Mouse (Mus musculus) layer of hippocampus, adult 18-20 months (tissue): ENCODE measurements around the gene P4ha1. TPM values are rescaled to one million over a fixed set of nuclear protein-coding genes. Genes with fewer than 3 reads are reported as not detected.
"Not testable (repeated sequence)": the region's sequence is repeated elsewhere in the genome, so short reads cannot be mapped to it uniquely, and the experiment has no call there.

ENCODE experiments used
- DNase-seq, 2 experiments: peaks; one replicate each; pipeline ENCODE4 v3.0.0; 2022; ENCODE audit warnings: low spot score in 2 of 2
- long read RNA-seq: library from polyadenylated mRNA; stranded (forward); transcript quantifications from one replicate; pipeline ENCODE4 v2.0.0, GENCODE M21; 2021
- total RNA-seq, 2 experiments: library from RNA; stranded (reverse); gene quantifications; 2 replicates each; pipeline ENCODE4 v1.2.3; 2021

P4ha1 gene
- total RNA-seq, result 10 to 100 TPM; 58.3 to 63.9 TPM
- long read RNA-seq, full-length matches to known transcripts, result 69 of 78 reads
- long read RNA-seq, partial matches to known transcripts, result 4 of 78 reads
- long read RNA-seq, other reads (novel, unspliced or antisense), result 5 of 78 reads

- peak; percentile 99 to 100 for DNase-seq
These were observed at the start of gene P4ha1 for GRCm38 (mm10) chr10:59323100-59323487. P4ha1 (plus strand) TSS chr10:59323296.

- DNase-seq, result no peak
These were observed 47.4 kb upstream of the P4ha1 start for GRCm38 (mm10) chr10:59275745-59276144.

GRCm38 (mm10) chr10:59277116-59277515 is 46.0 kb upstream of the P4ha1 start:
- DNase-seq, result no peak

GRCm38 (mm10) chr10:59277729-59278475 is 45.2 kb upstream of the P4ha1 start:
- DNase-seq, result no peak

- no peak for DNase-seq
These were observed 39.9 kb upstream of the P4ha1 start for GRCm38 (mm10) chr10:59283164-59283563.

GRCm38 (mm10) chr10:59283749-59284148 is 39.3 kb upstream of the P4ha1 start:
- DNase-seq, result no peak

GRCm38 (mm10) chr10:59285530-59285929 is 37.6 kb upstream of the P4ha1 start:
- DNase-seq, result peak in 1 of 2 experiments; percentile 32

GRCm38 (mm10) chr10:59287251-59287650 is 35.8 kb upstream of the P4ha1 start:
- DNase-seq, result no peak

GRCm38 (mm10) chr10:59287662-59288061 is 35.4 kb upstream of the P4ha1 start:
- no peak for DNase-seq

GRCm38 (mm10) chr10:59289062-59289461 is 34.0 kb upstream of the P4ha1 start:
- no peak for DNase-seq

- DNase-seq, result no peak
These were observed 31.6 kb upstream of the P4ha1 start for GRCm38 (mm10) chr10:59291536-59291935.

- DNase-seq, result no peak
These were observed 31.0 kb upstream of the P4ha1 start for GRCm38 (mm10) chr10:59292079-59292478.

- peak; percentile 77 to 95 for DNase-seq
These were observed 30.5 kb upstream of the P4ha1 start for GRCm38 (mm10) chr10:59292558-59292957.

GRCm38 (mm10) chr10:59295241-59295811 is 27.8 kb upstream of the P4ha1 start:
- DNase-seq, result peak; percentile 31 to 64

- DNase-seq, result peak; percentile 64 to 86
These were observed 26.8 kb upstream of the P4ha1 start for GRCm38 (mm10) chr10:59296261-59296660.

GRCm38 (mm10) chr10:59302671-59303070 is 20.4 kb upstream of the P4ha1 start:
- DNase-seq, result not testable (repeated sequence)

- DNase-seq, result peak in 1 of 2 experiments; percentile 70
These were observed 13.9 kb upstream of the P4ha1 start for GRCm38 (mm10) chr10:59308993-59309715.

GRCm38 (mm10) chr10:59310124-59310523 is 13.0 kb upstream of the P4ha1 start:
- DNase-seq, result no peak

GRCm38 (mm10) chr10:59310691-59311457 is 12.2 kb upstream of the P4ha1 start:
- no peak for DNase-seq

GRCm38 (mm10) chr10:59311881-59312280 is 11.2 kb upstream of the P4ha1 start:
- DNase-seq, result no peak

- DNase-seq, result no peak
These were observed 2.0 kb upstream of the P4ha1 start for GRCm38 (mm10) chr10:59321112-59321511.
